Mouse (Mus musculus) brown adipose tissue, adult 24 weeks (tissue): ENCODE results near the gene Cep170b. TPM values are rescaled to one million over a fixed set of nuclear protein-coding genes. Genes with fewer than 3 reads are reported as not detected.
A peak's percentile ranks its signal among the peaks of the same experiment; 100 is the strongest.

Source experiments
- H3K27ac ChIP-seq: fragments of 200-500 bp; replicated peaks from 2 replicates; pipeline ENCODE4 v1.5.1; 2012; ENCODE audit warnings: low read depth, mild to moderate bottlenecking, low read length
- H3K4me1 ChIP-seq: fragments of 200-500 bp; 2 replicates; pipeline ENCODE4 v1.6.1; 2012; ENCODE audit warnings: low read length, mixed read lengths; ENCODE audit not compliant: control insufficient read depth, insufficient read depth, insufficient read length
- H3K4me3 ChIP-seq: fragments of 200-500 bp; 2 replicates; pipeline ENCODE4 v1.5.1; 2012; ENCODE audit warnings: low read depth, mild to moderate bottlenecking, low read length, moderate library complexity; ENCODE audit not compliant: insufficient read depth
- polyA plus RNA-seq: library from polyadenylated mRNA; stranded (reverse); fragments of >200 nt; gene quantifications from 2 replicates; pipeline ENCODE4 v1.2.4, GENCODE M21; 2012; ENCODE audit not compliant: missing spikeins, insufficient read depth, insufficient read length

Gene Cep170b
- polyA plus RNA-seq, 1 experiment: 1.6 TPM

DNA sequence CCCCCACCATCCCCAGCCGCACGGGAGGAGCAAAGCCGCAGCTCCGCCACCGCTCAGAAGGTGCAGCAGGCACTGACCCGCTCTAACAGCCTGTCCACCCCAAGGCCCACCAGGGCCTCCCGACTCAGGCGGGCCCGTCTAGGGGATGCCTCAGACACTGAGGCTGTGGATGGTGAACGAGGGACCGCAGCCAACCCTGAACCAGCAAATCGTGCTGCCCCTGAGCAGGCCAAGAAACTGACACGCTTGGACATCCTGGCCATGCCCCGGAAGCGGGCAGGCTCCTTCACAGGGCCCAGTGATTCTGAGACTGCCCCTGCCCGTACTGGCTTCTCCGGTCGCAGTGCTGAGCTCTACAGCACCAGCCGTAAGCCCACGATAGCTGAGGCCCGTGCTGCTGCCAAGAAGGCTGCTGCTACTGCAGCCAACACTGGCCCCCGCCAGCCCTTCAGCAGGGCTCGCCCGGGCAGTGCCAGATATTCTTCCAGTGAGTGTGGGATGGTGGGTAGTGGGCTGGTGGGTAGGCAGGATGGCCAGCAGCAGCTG is 18.8 kb downstream of the Cep170b start:
- no peak overlapping the region for H3K27ac ChIP-seq
- H3K4me3 ChIP-seq: no peak overlapping the region
- H3K4me1 ChIP-seq: peaks cover 5% of the 10 kb centered on the region

- H3K4me3 ChIP-seq: peak overlapping the region; percentile 43
- H3K27ac ChIP-seq: peak overlapping the region; percentile 90
- H3K4me1 ChIP-seq: peaks cover 5% of the 10 kb centered on the region
Measured at GRCm38 (mm10) chr12:112742768-112743167, 22.5 kb downstream of the Cep170b start.

DNA sequence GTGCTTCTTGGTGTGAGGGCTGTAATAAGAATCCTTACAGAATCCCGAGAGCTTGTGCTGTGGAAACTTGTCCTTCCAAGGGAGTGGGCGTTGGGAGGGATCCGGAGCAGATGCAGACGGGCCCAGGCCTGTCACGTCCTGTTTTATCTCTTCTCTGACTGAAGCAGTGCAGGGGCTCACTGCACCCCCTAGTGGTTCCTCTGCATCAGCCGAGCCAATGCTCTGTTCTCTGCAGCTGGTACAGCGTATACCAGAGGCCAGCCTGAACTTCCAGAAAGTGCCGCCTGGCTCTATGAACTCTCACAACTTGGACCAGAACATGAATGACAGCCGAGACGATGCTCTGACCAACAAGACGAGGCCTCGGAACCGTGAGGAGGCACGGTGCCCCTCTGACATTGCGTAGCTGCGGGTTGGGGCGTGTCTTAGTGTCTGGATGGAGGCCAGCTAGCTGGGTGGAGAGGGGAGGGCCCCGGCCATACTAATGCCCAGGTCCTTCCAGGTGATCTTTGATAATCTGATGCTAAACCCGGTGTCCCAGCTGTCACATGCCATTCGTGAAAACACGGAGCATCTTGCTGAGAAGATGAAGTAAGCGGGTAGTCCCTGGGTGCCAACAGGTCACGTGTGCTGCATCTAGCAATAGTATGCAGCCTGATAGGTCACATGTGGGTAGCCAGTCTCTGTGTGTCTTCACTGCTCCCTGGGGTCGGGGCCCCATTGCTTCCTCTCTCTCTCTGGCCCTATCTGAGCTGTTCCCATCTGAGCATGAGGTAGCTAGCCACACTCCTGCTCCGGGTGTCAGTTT is 23.1 kb downstream of the Cep170b start:
- Histone ChIP-seq H3K4me3 (peak overlapping the region; percentile 55), H3K4me1 (peaks cover 5% of the 10 kb centered on the region)

GRCm38 (mm10) chr12:112744211-112744610 is 24.0 kb downstream of the Cep170b start:
- Histone ChIP-seq H3K27ac (no peak overlapping the region), H3K4me3 (no peak overlapping the region), H3K4me1 (peaks cover 5% of the 10 kb centered on the region)

More for the DNA sequence above, 23.1 kb downstream of the Cep170b start:
- peak overlapping the region; percentile 90 for H3K27ac ChIP-seq

DNA sequence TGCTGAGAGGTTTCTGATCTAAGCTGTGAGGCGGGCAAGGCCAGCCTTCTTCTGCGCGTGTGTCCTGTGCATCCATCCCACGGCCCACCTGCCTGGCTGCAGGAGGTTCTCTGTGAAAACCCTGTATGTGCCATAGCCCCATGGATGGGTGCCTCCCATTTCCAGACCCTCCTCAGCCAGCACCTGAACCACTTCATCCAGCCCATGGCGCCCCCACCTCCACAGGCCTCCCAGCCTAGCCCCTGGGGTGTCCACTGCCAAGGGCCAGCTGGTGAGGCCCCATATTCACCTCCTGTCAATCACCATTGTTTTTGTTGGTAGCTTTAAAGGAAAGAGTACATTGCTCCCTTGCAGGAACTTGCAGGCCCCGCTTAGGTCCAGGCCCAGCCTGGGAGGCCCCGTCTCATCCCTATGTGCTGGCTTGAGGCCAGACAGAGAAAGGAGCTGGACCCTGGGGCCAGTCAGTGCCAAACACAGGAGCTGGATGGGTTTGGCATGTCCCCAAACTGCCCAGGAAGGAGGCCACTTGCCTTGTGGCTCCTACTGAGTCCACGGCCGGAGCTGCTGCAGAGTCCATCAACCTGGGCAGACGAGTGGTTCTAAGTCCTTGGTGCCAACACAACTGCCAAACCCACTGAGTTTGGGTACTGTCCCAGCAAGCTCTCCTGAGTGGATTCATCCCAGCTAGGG is 24.8 kb downstream of the Cep170b start:
- H3K4me1 ChIP-seq: peaks cover 5% of the 10 kb centered on the region
- H3K4me3 ChIP-seq: no peak overlapping the region
- no peak overlapping the region for H3K27ac ChIP-seq

DNA sequence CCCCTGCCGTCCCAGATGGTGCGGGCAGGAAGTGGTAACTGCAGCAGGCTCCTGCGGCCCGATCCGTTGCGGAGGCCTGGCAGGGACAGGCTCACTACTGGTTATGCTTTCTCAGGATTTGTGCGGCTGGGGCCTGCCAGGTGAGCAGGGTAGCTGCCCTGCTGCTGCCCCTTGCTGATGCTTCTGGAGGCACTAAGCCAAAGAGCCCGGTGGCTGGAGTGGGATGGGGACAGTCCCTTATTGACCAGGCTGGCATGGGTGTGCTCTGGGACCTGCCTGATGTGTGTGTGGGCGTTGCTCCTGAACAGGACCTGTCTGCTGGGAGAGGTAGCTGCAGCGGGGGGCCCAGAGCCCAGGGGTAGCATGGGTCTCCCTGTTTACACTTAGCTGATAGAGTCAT is 25.5 kb downstream of the Cep170b start:
- Histone ChIP-seq H3K27ac (no peak overlapping the region), H3K4me3 (no peak overlapping the region), H3K4me1 (peaks cover 5% of the 10 kb centered on the region)

DNA sequence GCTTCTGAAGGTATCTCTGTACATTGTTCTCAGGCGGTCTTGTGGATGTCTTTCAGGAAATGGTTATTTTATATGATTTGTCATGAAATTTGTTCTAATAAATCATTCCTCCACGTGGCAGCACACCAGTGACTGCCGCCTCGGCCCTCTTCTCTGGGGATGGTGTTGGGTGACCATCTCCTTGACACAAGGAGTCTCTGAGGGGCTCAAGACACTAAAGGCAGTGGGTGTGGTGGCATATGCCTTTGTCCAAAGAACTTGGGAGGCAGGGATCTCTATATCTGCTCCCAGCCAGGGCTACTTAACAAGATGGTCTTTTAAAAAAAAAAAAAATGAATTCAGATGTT is 26.2 kb downstream of the Cep170b start:
- Histone ChIP-seq H3K4me1 (peaks cover 5% of the 10 kb centered on the region), H3K4me3 (no peak overlapping the region), H3K27ac (no peak overlapping the region)

GRCm38 (mm10) chr12:112746808-112747605 is 26.8 kb downstream of the Cep170b start:
- Histone ChIP-seq H3K4me3 (no peak overlapping the region), H3K4me1 (peaks cover 5% of the 10 kb centered on the region), H3K27ac (no peak overlapping the region)

DNA sequence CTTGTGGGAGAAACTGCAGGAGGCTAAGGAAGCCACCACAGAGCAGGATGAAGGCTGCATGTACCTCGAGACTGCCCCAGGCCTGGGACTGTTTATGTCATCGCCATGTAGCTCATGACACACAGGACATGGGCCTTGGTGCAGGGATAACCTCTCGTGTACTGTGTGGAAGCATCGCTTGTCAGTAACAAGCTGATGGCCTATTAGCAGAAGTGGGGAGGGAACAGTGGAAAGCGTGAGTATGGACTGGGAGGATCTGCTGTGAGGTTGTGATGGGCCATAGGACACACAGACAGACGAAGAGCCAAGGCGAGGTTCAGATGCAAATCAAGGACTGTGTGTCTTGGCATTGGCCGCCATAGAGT is 27.3 kb downstream of the Cep170b start:
- no peak overlapping the region for H3K27ac ChIP-seq
- H3K4me1 ChIP-seq: peaks cover under 1% of the 10 kb centered on the region; the same call in 1 of the 2 replicates
- H3K4me3 ChIP-seq: no peak overlapping the region

DNA sequence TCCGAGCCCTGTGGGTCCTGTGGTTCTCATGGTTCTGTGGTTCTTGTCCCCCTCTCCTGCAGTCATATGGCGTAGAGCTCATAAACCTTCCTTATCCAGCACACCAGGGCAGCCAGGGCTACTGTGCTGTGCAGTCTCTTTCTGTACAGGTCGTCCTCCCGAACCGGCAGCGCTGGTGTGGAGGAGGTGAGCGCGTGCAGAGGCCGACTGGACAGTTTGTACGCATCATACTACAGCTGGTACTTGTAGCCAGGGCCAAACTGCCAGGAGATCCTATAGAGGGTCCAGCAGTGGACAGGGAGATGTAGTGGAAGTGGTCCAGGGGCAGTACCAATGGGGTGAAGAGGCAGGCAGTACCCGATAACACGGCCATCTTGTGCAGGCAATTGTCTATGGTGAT is 30.7 kb downstream of the Cep170b start:
- H3K27ac ChIP-seq: no peak overlapping the region
- no peaks in the 10 kb centered on the region for H3K4me1 ChIP-seq
- H3K4me3 ChIP-seq: no peak overlapping the region

GRCm38 (mm10) chr12:112752399-112752798 is 32.1 kb downstream of the Cep170b start:
- Histone ChIP-seq H3K4me1 (no peaks in the 10 kb centered on the region), H3K4me3 (no peak overlapping the region), H3K27ac (no peak overlapping the region)

DNA sequence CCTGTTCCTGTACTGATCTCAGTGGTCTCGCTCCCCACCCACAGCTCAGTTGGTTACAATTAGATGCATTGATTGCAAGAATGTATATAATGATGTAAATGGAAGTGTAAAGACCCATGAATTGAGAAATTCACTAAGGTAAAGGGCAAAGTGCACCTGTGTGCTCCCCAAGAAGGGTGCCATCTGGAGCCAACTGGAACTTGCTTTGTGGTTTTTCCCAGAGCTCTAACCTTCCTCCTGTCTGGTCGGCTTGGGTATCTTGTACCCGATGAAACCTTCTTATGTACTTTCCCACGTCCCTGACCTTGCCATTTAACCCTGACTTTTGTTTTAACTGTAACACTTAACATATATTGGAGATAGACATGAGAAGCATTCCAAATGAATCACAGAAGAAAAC is 35.6 kb downstream of the Cep170b start:
- no peak overlapping the region for H3K4me3 ChIP-seq
- H3K27ac ChIP-seq: no peak overlapping the region
- H3K4me1 ChIP-seq: no peaks in the 10 kb centered on the region

DNA sequence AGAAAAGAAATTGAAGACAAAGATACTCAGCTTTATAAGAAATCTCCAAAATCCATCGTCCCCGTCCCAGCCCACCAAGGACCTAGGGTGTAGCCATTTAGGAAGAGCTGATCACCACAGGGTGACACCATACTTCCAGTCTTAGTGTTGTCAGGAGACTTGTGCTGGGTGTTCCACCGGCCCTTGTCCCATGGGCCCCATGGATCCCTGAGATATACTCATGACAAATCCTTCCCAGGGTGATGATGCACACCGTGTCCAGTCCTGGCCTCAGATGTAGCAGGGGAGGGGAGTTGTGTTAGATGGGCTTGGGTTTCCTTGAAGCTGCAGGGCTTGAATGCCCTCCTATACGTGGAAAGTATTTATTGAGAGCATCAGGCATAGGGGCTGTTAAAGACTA is 37.6 kb downstream of the Cep170b start:
- Histone ChIP-seq H3K4me3 (no peak overlapping the region), H3K4me1 (no peaks in the 10 kb centered on the region)

DNA sequence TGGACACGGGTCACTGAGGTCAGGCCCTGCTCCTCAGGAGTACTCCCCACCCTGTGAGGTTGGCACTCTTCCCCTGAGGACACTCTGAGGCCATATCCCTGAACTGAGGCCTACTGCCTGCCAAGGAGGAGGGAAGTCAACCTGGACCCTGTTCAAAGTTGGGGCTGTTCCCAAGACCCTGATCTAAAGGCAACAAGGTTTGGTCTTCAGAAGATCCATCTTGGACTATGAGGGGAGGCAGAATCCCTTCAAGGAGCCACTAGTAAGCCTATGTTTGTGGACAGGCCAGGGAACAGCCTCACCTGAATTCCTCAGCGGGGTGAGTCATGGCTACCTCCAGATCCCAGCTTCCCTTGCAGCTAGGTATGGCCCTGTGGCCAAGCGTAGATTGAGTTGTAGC is 39.2 kb downstream of the Cep170b start:
- no peak overlapping the region for H3K27ac ChIP-seq
- H3K4me3 ChIP-seq: no peak overlapping the region
- no peaks in the 10 kb centered on the region for H3K4me1 ChIP-seq

More for the DNA sequence above, 37.6 kb downstream of the Cep170b start:
- no peak overlapping the region for H3K27ac ChIP-seq
